Mouse (Mus musculus) heart, adult 9 months (tissue): ENCODE measurements around the gene Itpa.

ENCODE experiments used
- DNase-seq, 2 experiments: peaks; one replicate each; pipeline ENCODE4 v3.0.0; 2022; ENCODE audit warnings: low spot score in 2 of 2

Itpa gene

DNA sequence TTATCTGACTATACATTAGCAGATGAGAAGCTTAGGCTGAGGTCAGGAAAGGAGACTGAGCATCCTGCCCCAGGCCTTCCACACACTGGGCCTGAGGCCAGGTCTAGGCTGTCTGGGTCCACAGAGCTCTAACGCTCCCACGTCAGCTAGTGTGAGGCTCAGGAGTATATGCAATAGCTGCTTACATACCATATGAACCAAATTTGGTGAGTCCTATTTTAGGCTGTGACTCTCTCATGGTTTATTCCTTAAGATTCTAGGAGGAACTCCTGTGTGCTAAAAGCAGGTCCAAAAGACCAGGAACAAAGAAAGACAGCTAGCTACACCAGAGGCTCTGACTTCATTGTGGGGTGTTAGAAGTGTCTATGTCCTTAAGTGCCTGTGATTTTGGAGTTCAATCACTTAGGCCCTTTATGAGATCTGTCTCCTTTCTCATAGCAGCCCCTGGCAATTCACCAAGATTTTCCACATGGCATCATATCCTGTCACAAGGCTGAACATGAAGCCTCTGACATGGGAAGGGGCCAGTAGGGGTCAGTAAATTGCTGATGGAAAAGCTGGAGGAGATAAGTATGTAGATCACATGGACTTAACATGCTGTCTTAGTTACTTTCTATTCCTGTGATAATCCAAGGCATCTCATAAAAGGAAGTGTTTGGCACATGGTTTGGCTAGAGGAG lies 61.6 kb downstream of the Itpa start:
- DNase-seq: no peak

DNA sequence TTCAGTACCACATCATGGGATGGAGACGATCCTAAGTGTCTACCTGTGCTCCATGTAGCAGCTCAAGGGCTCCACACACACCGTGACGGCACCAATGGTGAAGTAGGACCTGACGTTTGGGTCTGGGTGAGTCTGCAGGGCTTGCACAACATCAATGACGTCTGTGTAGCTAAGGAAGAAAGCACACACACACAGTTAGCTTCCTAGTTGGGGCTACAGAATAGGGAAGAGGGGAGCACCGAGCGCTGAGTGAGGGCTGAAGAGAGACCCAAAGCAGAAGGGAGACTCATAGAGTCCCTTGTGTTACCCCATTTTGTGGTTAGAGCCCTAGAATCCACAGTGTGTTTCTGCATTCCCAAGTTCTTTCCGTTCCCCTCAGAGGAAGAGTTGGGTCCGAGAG lies 63.3 kb downstream of the Itpa start:
- no peak for DNase-seq
